Mouse (Mus musculus) testis, postnatal 14 days (tissue): ENCODE results near the gene Lmbr1l.

Source experiments
- DNase-seq: peaks from one replicate; pipeline ENCODE4 v3.0.0; 2021; ENCODE audit warnings: low spot score

The Lmbr1l gene

GRCm38 (mm10) chr15:98869342-98870178, 48.5 kb downstream of the Lmbr1l start:
- no peak for DNase-seq

DNA sequence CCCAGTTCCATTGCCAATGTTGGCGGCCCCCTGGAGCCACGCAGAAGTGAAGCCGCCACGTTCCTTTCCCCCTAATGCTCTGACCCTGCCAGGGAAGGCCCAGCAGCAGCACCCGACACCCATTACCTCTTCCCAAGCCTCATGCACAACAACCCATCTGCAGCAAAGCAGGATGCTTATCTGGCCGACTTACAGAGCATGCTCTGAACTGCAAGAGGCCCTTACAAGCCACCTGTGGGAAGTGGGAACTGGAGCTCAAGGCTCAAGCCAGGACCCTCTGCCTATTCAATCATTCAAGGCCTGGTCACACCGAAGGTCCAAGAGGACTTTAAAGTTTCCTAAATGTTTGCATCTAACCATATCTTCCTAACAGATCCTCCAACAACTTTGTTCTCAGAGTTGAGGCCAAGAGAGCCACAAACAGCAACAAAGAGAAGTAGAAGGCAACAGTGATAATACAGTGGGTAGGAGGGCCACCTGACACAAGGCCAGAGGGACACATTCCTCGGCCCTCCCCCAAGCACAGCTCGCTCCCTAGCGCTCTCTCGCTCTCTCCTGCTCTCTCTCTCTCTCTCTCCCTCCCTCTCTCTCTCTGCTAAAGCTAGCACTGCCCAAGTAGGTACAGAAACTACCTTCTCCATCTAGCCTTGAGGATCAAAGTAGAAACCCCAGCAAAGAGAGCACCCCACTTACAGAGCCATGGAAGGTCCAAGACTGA, 49.5 kb downstream of the Lmbr1l start:
- DNase-seq, result no peak

DNA sequence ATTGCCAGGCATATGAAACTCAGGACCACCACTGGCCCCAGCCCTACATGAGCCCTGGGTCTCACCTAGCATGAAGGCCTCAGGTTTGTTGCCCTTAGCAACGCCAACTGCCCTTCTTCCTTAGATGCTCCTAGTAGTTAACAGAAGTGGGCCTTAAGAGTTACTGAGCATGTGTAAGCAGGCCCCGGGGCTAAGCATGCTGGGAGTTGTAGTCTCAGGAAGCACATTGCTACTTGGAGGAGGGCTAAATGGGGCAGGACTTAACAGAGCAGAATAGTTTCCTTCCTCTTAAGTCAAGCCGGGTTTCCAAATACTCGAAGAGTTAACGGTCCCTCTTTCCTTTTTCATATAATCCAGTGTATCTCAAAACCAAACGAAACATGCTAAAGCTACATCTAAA, 50.7 kb downstream of the Lmbr1l start:
- DNase-seq, result no peak

- DNase-seq, result no peak
These were observed 51.5 kb downstream of the Lmbr1l start for GRCm38 (mm10) chr15:98866501-98866900.

- DNase-seq, result no peak
These were observed 52.3 kb downstream of the Lmbr1l start for GRCm38 (mm10) chr15:98865771-98866170.

DNA sequence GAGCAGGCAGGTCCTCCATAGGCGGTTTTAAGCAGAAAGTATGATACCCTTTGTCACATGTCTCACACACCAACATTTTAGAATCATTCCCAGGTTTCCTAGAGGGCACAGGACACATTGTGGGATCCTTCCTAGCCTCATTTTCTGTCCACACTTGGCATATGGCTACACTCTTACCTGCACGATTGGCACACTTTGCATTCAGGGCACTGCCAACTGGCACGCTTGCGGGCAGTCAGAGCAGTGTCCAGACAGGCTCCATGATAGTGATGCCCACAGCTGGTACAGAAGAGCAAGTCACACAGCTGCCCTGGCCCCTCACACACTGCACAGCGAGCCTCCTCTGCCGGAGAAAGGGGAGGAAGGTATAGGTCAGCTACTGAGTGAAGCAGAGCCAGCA, 53.1 kb downstream of the Lmbr1l start:
- DNase-seq, result no peak

GRCm38 (mm10) chr15:98863451-98863958, 54.5 kb downstream of the Lmbr1l start:
- no peak for DNase-seq

DNA sequence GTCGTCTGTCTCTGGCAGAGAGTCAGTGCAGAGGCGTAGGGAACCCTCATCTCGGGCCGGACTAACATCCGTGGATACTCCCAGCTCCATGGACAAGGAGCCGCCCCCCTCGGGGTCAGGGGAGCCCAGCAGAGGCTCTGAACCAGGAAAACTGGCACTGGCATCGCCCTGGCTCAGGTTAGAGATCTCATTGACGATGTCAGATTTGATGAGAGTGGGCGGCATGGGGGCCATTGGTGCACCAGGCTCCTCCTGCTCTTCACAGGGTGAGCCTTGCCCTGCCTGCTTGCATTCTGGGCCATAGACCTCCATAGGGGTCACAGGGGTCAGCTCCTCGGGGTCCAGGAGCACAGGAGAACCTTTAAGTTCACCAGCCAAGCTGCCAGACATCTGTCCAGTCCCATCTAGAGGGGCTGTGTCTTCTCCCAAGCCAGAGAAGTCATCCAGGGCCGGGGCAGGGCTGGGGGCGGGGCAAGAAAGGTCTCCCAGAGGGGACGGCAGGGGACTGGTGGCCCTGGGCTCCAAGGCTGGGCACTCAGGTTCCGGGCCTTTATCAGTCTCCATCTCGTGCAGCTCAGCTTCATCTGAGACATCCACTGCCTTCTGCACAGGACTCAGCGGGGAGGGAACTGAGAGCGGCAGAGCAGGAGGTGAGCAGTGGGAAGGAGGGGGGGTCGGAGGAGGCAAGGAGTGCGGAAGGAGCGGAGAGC, 56.2 kb downstream of the Lmbr1l start:
- DNase-seq, result no peak

DNA sequence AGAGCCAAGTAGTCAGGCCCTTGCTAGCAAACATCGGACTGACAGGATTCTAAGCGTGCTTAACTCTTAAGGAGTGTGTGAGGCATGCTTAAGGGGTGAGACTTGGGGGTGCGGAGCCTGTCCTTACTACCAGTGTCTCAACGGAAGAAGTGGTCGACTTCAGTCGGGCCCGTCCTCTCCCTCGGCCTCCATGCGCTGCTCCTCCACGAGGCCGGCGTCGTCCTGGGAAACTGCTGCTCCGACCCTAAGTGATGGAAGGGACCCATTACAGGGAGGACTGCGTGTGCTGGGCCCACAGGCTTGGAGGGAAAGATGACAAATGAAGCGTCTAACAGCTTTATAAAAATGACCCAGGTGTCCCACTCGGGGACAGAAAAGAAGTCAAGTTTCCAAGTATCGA, 57.1 kb downstream of the Lmbr1l start:
- no peak for DNase-seq

- DNase-seq, result peak; percentile 73
These were observed 58.5 kb downstream of the Lmbr1l start for GRCm38 (mm10) chr15:98859319-98860043.

DNA sequence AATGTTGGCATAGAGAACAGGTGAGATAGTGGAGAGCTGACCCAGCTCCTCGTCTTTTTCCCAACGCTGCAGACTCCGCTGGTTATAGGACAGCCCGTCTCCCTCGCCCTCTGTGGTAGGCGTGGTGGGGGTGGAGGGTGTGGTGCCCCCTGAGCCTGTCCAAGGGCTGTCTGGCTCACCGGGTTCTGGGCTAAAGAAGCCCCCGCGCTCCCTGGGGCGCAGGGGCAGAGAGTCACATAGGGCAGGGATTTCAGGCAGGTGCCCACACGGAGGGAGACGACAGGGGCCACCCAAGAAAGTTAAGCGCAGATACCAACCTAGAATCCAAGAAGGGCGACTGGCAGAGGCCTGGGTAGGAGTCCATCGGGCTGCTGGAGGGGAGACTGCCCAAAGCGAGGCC, 63.8 kb downstream of the Lmbr1l start:
- no peak for DNase-seq
